Mouse (Mus musculus) adrenal gland, adult 18-20 months (tissue): Measurements from ENCODE around the gene Aurkb. TPM values are rescaled to one million over a fixed set of nuclear protein-coding genes. Genes with fewer than 3 reads are reported as not detected.
"Not testable (repeated sequence)": the region's sequence is repeated elsewhere in the genome, so short reads cannot be mapped to it uniquely, and the experiment has no call there.

Source experiments
- DNase-seq, 2 experiments: peaks; one replicate each; pipeline ENCODE4 v3.0.0; 2021 to 2022; ENCODE audit warnings: low spot score in 2 of 2
- total RNA-seq, 2 experiments: library from RNA; stranded (reverse); gene quantifications; 1 replicate in 1 of 2; 2 replicates in 1 of 2; pipeline ENCODE4 v1.2.3; 2021

Gene Aurkb
- total RNA-seq, 2 experiments from 2014 or later = 1.4 to 1.9 TPM

GRCm38 (mm10) chr11:69078805-69079438 is 33.5 kb downstream of the Aurkb start:
- DNase-seq = peak in 1 of 2 experiments; percentile 22

- DNase-seq = no peak
Observed at GRCm38 (mm10) chr11:69080102-69080854, 34.8 kb downstream of the Aurkb start.

- DNase-seq = no peak
Observed at GRCm38 (mm10) chr11:69080855-69081222, 35.4 kb downstream of the Aurkb start.

- DNase-seq = no peak
Observed at GRCm38 (mm10) chr11:69081613-69082012, 36.2 kb downstream of the Aurkb start.

GRCm38 (mm10) chr11:69085608-69086007 is 40.2 kb downstream of the Aurkb start:
- peak in 1 of 2 experiments; percentile 16 for DNase-seq

- DNase-seq = peak in 1 of 2 experiments; percentile 12
Observed at GRCm38 (mm10) chr11:69086390-69086789, 40.9 kb downstream of the Aurkb start.

GRCm38 (mm10) chr11:69087082-69087481 is 41.6 kb downstream of the Aurkb start:
- DNase-seq = peak in 1 of 2 experiments; percentile 20

- peak in 1 of 2 experiments; percentile 14 for DNase-seq
Observed at GRCm38 (mm10) chr11:69087597-69087996, 42.1 kb downstream of the Aurkb start.

GRCm38 (mm10) chr11:69088103-69088855 is 42.8 kb downstream of the Aurkb start, which contains the start of gene Vamp2:
TSS of gene Vamp2 (plus strand) at chr11:69088490.
- DNase-seq = peak; percentile 92 to 95

GRCm38 (mm10) chr11:69088856-69089615 is 43.6 kb downstream of the Aurkb start:
- DNase-seq = peak in 1 of 2 experiments; percentile 23

- no peak for DNase-seq
Observed at GRCm38 (mm10) chr11:69089616-69090290, 44.3 kb downstream of the Aurkb start.

- DNase-seq = peak in 1 of 2 experiments; percentile 20
Observed at GRCm38 (mm10) chr11:69090367-69090766, 44.9 kb downstream of the Aurkb start.

GRCm38 (mm10) chr11:69091566-69092385 is 46.3 kb downstream of the Aurkb start:
- DNase-seq = peak in 1 of 2 experiments; percentile 22

- peak; percentile 87 to 94 for DNase-seq
Observed at GRCm38 (mm10) chr11:69092386-69092751, 46.9 kb downstream of the Aurkb start.

- no peak for DNase-seq
Observed at GRCm38 (mm10) chr11:69092871-69093270, 47.4 kb downstream of the Aurkb start.

- not testable (repeated sequence) for DNase-seq
Observed at GRCm38 (mm10) chr11:69093856-69094255, 48.4 kb downstream of the Aurkb start.

- peak; percentile 90 to 93 for DNase-seq
Observed at GRCm38 (mm10) chr11:69094697-69095429, 49.4 kb downstream of the Aurkb start, which contains the start of gene Per1. TSS of gene Per1 (plus strand) at chr11:69095217.

- DNase-seq = peak in 1 of 2 experiments; percentile 35
Observed at GRCm38 (mm10) chr11:69095511-69096231, 50.2 kb downstream of the Aurkb start.
